Mouse (Mus musculus) hindbrain, embryonic 11.5 days (tissue): ENCODE measurements around the gene Chst8. TPM values are rescaled to one million over a fixed set of nuclear protein-coding genes. Genes with fewer than 3 reads are reported as not detected.

ENCODE experiments used
- ATAC-seq: fragments of 200-750 bp; cut with Nextera tagmentation; 2 replicates; pipeline ENCODE4 v1.8.0; 2017; ENCODE audit warnings: mild to moderate bottlenecking, moderate TSS enrichment, moderate library complexity; ENCODE audit not compliant: low FRiP score
- DNase-seq: peaks from one replicate; pipeline ENCODE4 v3.0.0-alpha.2; 2015; ENCODE audit warnings: low spot score
- H3K27ac ChIP-seq: fragments of 300-500 bp; sonication (generic); 2 replicates; pipeline ENCODE4 v1.5.1; 2014; ENCODE audit warnings: mild to moderate bottlenecking, low read depth, low read length
- H3K27me3 ChIP-seq: fragments of 300-500 bp; sonication (generic); 2 replicates; pipeline ENCODE4 v1.6.1; 2014; ENCODE audit warnings: mild to moderate bottlenecking, low read length, moderate library complexity, mixed read lengths; ENCODE audit not compliant: control insufficient read depth, insufficient read depth
- H3K36me3 ChIP-seq: fragments of 300-500 bp; sonication (generic); 2 replicates; pipeline ENCODE4 v1.6.1; 2014; ENCODE audit warnings: mild to moderate bottlenecking, low read length, moderate library complexity, mixed read lengths; ENCODE audit not compliant: control insufficient read depth, insufficient read depth
- H3K4me1 ChIP-seq: fragments of 300-500 bp; sonication (generic); replicated peaks from 2 replicates; pipeline ENCODE4 v1.6.1; 2014; ENCODE audit warnings: low read length, mixed read lengths; ENCODE audit not compliant: control insufficient read depth, insufficient read depth
- H3K4me2 ChIP-seq: fragments of 300-500 bp; sonication (generic); replicated peaks from 2 replicates; pipeline ENCODE4 v1.6.1; 2014; ENCODE audit warnings: mild to moderate bottlenecking, low read depth, low read length
- H3K4me3 ChIP-seq: fragments of 300-500 bp; sonication (generic); 2 replicates; pipeline ENCODE4 v1.5.1; 2014; ENCODE audit warnings: low read depth, low read length
- H3K9ac ChIP-seq: fragments of 300-500 bp; sonication (generic); 2 replicates; pipeline ENCODE4 v1.6.1; 2014; ENCODE audit warnings: low read depth, low read length
- H3K9me3 ChIP-seq: fragments of 300-500 bp; sonication (generic); 2 replicates; pipeline ENCODE4 v1.6.1; 2016; ENCODE audit warnings: low read length; ENCODE audit not compliant: control insufficient read depth
- WGBS: fragments of 180-500 bp; shearing (Covaris S2); extraction: QIAGEN DNeasy Blood & Tissue Kit; methylation state at CpG from one replicate; pipeline ENCODE4 v1.1.7; 2014; 5-methylcytosine and 5-hydroxymethylcytosine counted together
- polyA plus RNA-seq: library from polyadenylated mRNA; unstranded; fragments of >200 nt; fragmentation: Nextera tagmentation; extraction: Ambion mirVana; gene quantifications from 2 replicates; pipeline ENCODE4 v1.2.1, GENCODE M21; 2014

Gene Chst8
- polyA plus RNA-seq, 1 experiment from 2014 or later, result 13.5 TPM

- Histone ChIP-seq H3K4me1 (peaks cover 6% of the 10 kb centered on the region; the same call in 1 of the 2 replicates), H3K27me3 (no peaks in the 10 kb centered on the region; the same call in 1 of the 2 replicates), H3K27ac (peak overlapping the region; percentile 99), H3K36me3 (no peaks in the 10 kb centered on the region), H3K4me2 (peak overlapping the region; percentile 74), H3K9ac (peak overlapping the region; percentile 97), H3K4me3 (peak overlapping the region; percentile 91), H3K9me3 (no peaks in the 10 kb centered on the region)
- WGBS, result 0% methylated on average over 68 of the region's 74 CpGs
- DNase-seq, result peak; percentile 95
- peak; percentile 82 for ATAC-seq
These were observed 157.2 kb downstream of the Chst8 start for GRCm38 (mm10) chr7:34655086-34655839.

- peak; percentile 86 for DNase-seq
- peak; percentile 66 for ATAC-seq
- Histone ChIP-seq H3K4me1 (peaks cover 6% of the 10 kb centered on the region; the same call in 1 of the 2 replicates), H3K9me3 (no peaks in the 10 kb centered on the region), H3K36me3 (0 out of 2 replicates have a peak, but pooled peaks cover 1% of the 10 kb centered on the region), H3K27me3 (no peaks in the 10 kb centered on the region; the same call in 1 of the 2 replicates), H3K4me3 (peak overlapping the region; percentile 91), H3K27ac (peak overlapping the region; percentile 99), H3K9ac (peak overlapping the region; percentile 97), H3K4me2 (peak overlapping the region; percentile 74)
- WGBS, result 0% methylated on average over 58 of the region's 81 CpGs
These were observed 157.9 kb downstream of the Chst8 start for GRCm38 (mm10) chr7:34654441-34655085.

- H3K9me3 ChIP-seq, result no peaks in the 10 kb centered on the region
- peaks cover 6% of the 10 kb centered on the region; the same call in 1 of the 2 replicates for H3K4me1 ChIP-seq
- peak overlapping the region; percentile 74 for H3K4me2 ChIP-seq
- DNase-seq (peak; percentile 73), ATAC-seq (peak; percentile 61)
- H3K27me3 ChIP-seq, result no peaks in the 10 kb centered on the region; the same call in 1 of the 2 replicates
- peaks cover 5% of the 10 kb centered on the region; the same call in 1 of the 2 replicates for H3K36me3 ChIP-seq
- H3K9ac ChIP-seq, result peak overlapping the region; percentile 97
- peak overlapping the region; percentile 99 for H3K27ac ChIP-seq
- 0% methylated on average over 19 of the region's 64 CpGs for WGBS
- peak overlapping the region; percentile 91 for H3K4me3 ChIP-seq
These were observed 158.6 kb downstream of the Chst8 start for GRCm38 (mm10) chr7:34653731-34654440.

- Histone ChIP-seq H3K4me1 (peaks cover 6% of the 10 kb centered on the region; the same call in 1 of the 2 replicates), H3K27me3 (no peaks in the 10 kb centered on the region; the same call in 1 of the 2 replicates), H3K4me3 (peak overlapping the region; percentile 91), H3K36me3 (peaks cover 6% of the 10 kb centered on the region; the same call in 1 of the 2 replicates), H3K9ac (peak overlapping the region; percentile 97), H3K4me2 (peak overlapping the region; percentile 74), H3K9me3 (no peaks in the 10 kb centered on the region), H3K27ac (peak overlapping the region; percentile 99)
- under 1% methylated on average over 48 of the region's 48 CpGs for WGBS
- ATAC-seq (no peak), DNase-seq (peak; percentile 66)
These were observed 159.6 kb downstream of the Chst8 start for GRCm38 (mm10) chr7:34652751-34653502.

- 48% methylated on average over 2 of the region's 2 CpGs for WGBS
- no peak for DNase-seq
- Histone ChIP-seq H3K27ac (no peak overlapping the region), H3K9ac (no peak overlapping the region), H3K4me3 (peak overlapping the region; percentile 8; the same call in 1 of the 2 replicates), H3K36me3 (peaks cover 8% of the 10 kb centered on the region; the same call in 1 of the 2 replicates), H3K4me2 (peak overlapping the region; percentile 74; the same call in 1 of the 2 replicates), H3K9me3 (no peaks in the 10 kb centered on the region), H3K27me3 (no peaks in the 10 kb centered on the region; the same call in 1 of the 2 replicates), H3K4me1 (peaks cover 6% of the 10 kb centered on the region; the same call in 1 of the 2 replicates)
- no peak for ATAC-seq
These were observed 161.1 kb downstream of the Chst8 start for GRCm38 (mm10) chr7:34651381-34651780.

GRCm38 (mm10) chr7:34647052-34647451 lies 165.5 kb downstream of the Chst8 start:
- peaks cover 11% of the 10 kb centered on the region for H3K36me3 ChIP-seq
- H3K27me3 ChIP-seq, result no peaks in the 10 kb centered on the region
- no peak overlapping the region for H3K4me3 ChIP-seq
- H3K4me1 ChIP-seq, result peaks cover 4% of the 10 kb centered on the region; the same call in 1 of the 2 replicates
- no peak overlapping the region for H3K9ac ChIP-seq
- 92% methylated on average over 9 of the region's 9 CpGs for WGBS
- H3K27ac ChIP-seq, result no peak overlapping the region
- H3K4me2 ChIP-seq, result no peak overlapping the region
- H3K9me3 ChIP-seq, result no peaks in the 10 kb centered on the region
- ATAC-seq, result no peak
- DNase-seq, result no peak

GRCm38 (mm10) chr7:34646144-34646795 lies 166.2 kb downstream of the Chst8 start:
- no peak for DNase-seq
- Histone ChIP-seq H3K27ac (no peak overlapping the region), H3K36me3 (peaks cover 13% of the 10 kb centered on the region), H3K4me2 (no peak overlapping the region), H3K4me1 (no peaks in the 10 kb centered on the region), H3K27me3 (no peaks in the 10 kb centered on the region), H3K4me3 (no peak overlapping the region), H3K9me3 (no peaks in the 10 kb centered on the region), H3K9ac (no peak overlapping the region)
- ATAC-seq, result no peak
- WGBS, result 91% methylated on average over 12 of the region's 12 CpGs
